Mouse (Mus musculus): ENCODE data around the gene Capn9. TPM values are rescaled to one million over a fixed set of nuclear protein-coding genes. Genes with fewer than 3 reads are reported as not detected.

The Capn9 gene
- total RNA-seq (2014; fragmentation: Nextera tagmentation) (not detected in 2 replicates), total RNA-seq (2017) (not detected in 2 replicates)

DNA sequence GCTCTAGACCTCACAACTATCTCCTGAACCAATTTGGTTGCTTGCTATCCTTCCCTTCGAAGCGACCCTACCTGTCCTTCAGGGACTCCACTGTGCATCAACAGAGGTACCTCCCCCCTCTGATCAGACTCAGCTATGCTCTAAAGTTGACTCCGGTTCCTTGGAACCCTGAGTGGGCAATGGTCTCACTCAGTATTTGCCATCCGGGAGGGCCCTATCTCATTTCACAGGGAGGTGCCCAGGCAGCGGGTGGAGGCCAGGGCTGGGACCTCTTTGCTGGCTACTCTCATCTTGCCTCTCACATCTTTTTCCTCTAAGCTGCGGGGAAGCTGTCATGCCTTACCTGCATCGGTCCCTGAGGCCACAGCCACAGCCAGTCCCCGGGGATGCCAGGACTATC lies at the start of gene Capn9:
Gene Capn9 (plus strand): TSS at position 301 of the 400 bp plus-strand sequence.
- ATAC-seq (replicated peaks; ENCODE audit: low FRiP score, low TSS enrichment, poor library complexity, severe bottlenecking) = no peak

DNA sequence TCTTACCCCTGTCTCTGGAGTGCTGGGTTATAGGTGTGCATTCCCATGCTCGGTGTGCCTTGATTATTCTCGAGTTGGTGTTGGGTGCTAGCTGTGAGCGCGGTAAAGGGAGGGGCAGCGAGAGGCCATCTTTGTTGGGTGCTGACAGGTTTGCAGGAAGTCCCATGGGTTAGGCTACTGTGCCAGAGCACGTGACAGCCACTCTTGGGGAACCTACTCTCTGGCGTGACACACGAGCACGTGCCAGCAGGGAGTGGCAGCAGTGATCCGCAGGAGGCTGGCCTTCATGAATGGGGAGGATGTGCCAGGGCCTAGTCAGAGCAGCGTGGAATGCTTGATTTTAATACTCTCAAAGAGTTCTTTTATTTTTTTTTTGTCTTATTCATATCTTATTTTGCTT lies 49.6 kb upstream of the Capn9 start:
- no peak for ATAC-seq (replicated peaks; ENCODE audit: low FRiP score, low TSS enrichment, poor library complexity, severe bottlenecking)

DNA sequence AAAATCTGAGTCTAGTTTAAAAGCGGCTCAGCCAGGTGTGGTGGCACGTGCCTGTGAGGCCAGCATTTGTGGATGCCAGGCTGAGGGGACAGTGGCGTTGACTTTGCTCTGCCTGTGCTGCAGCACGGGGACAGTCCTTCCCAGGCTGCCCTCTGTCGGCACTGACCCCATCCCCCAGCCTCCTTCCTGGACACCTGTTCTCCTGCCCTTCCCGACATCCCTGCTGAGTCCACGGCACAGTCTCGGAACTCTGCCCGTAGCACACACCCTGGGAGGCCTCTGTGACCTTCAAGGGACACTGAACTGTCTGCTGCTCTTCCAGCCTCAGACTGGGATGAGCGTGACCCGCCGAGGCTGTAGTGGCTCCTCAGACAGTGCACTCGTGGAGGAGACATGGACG lies 45.8 kb upstream of the Capn9 start:
- no peak for ATAC-seq (replicated peaks; ENCODE audit: low FRiP score, low TSS enrichment, poor library complexity, severe bottlenecking)

DNA sequence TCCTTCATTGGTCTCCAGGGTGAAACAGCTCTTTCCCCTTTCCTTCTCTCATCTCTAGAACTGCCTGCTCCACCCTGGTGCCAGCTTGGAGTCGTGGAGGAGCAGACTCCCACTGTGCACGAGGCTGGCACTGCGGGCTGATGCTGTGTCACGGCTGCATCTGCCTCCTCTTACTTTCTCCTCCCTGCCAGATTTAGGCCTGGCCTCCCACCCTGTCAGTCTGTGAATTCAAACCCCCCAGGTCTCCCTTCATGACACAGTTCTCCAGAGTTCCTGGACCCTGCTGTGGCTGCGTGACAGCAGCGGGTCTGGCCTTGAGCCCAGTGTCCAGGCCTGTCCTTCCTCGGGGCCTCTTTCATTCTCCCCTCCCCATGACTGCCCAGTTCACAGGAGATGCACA lies 45.4 kb upstream of the Capn9 start:
- ATAC-seq (replicated peaks; ENCODE audit: low FRiP score, low TSS enrichment, poor library complexity, severe bottlenecking) = no peak

DNA sequence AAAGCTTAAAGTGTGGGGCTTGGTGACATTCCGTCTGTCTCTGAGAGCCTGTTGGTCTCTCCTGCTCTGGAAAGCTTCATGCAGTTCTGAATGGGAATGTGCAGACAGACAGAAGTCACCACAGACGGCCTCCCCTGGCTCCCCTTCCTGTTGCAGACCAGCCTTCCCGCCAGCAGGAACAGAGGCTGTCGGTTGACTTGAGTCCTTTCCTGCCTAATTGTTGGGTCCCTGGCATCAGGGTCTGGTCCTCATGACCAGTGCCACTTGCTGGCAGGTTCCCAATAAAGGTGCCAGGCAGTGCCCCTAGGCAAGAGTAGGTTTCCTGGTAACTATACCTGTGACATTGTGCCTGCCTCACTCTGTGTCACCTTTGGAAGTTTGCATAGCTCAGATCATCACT lies 44.9 kb upstream of the Capn9 start:
- ATAC-seq (replicated peaks; ENCODE audit: low FRiP score, low TSS enrichment, poor library complexity, severe bottlenecking) = no peak

DNA sequence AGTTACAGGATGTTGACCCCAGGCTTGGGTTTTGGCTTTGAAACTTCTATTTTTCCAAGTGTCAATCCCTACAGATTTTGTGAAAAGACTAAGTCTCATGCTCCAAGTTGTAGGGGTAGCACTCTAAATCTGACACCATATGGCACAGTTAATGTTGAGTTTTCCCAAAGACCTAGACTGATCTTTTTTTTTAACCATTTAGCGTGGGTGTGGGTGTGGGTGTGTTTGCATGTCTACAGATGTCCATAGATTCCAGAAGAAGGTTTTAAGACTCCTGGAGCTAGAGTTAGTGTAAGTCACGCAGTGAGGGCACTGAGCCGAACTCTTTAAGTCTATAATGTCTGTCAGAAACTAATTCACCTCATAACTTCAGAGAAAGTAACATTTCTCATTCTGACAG lies 43.3 kb upstream of the Capn9 start:
- no peak for ATAC-seq (replicated peaks; ENCODE audit: low FRiP score, low TSS enrichment, poor library complexity, severe bottlenecking)

DNA sequence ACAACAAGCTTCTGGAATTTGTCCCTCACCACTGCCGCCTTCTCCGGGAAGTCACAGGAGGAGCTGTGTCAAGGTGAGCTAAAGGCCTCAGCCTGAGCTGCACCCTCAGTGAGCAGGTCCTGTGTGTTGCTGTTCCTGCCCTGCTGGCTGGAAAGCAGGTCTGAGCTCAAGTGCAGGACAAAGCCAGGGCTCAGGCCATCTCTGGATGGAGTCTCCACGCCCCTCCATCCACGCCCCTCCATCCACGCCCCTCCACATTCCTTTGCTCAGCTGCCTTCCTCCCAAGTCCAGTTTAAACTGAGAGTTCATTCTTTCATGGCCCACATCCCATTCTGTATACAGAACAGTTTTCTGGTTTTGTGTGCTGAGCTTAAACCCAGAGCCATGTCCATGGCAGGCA lies 40.5 kb upstream of the Capn9 start:
- ATAC-seq (replicated peaks; ENCODE audit: low FRiP score, low TSS enrichment, poor library complexity, severe bottlenecking) = no peak

DNA sequence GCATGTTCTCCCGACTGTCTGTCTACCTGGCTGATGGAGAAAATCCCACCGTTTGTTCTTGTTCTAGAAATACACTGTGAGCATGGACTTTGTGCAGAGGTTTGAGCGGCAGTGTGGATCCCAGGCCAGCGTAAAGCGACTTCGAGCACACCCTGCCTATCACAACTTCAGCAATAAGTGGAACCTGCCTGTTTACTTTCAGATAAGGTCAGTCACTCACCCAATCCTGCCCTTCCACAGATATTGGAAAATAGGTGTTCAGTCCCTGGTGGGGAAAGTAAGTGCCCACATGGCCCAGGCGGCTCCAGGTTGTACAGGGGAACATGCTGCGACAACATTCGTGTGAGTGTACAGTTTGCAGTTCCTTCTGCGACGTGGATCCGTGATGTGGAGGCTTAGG lies 35.0 kb upstream of the Capn9 start:
- ATAC-seq (replicated peaks; ENCODE audit: low FRiP score, low TSS enrichment, poor library complexity, severe bottlenecking) = no peak

DNA sequence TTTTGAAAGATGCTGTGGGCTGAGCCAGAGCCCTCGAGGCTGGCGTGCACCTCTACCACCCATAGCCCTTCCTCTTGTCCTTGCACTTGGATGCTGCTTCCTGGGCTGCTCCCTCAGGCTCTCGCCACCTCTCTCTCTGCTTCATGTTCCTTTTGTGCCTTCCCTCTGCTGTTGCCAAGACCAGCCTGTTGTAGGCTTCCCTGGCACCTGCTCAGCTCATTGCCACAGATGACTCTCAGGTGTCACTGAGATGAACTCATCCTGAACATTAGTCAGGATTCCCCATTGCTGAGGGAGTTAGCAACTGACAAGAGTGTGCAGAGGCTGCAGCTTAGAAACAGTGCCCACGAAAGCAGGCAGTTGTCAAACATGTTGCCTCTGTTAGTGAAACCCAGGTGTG lies 33.9 kb upstream of the Capn9 start:
- no peak for ATAC-seq (replicated peaks; ENCODE audit: low FRiP score, low TSS enrichment, poor library complexity, severe bottlenecking)

DNA sequence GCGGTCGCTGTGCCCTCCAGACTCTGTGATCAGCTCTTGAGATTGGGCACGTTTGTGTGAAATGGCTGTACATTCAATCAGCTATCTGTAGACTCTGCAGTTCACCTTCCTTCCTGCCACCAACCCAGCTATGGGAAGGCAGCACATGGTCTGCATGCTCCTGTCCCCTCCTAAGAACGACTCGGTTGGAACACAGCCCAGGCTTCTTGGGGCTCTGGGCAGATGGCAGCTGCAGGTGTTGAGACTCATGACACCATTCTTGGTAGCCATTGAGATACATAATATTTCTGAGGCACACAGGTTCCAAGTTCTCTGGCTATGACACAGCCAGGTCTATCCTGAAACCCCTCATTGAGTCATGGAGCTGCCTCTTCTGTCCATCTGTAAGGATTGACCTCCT lies 32.6 kb upstream of the Capn9 start:
- ATAC-seq (replicated peaks; ENCODE audit: low FRiP score, low TSS enrichment, poor library complexity, severe bottlenecking) = no peak

DNA sequence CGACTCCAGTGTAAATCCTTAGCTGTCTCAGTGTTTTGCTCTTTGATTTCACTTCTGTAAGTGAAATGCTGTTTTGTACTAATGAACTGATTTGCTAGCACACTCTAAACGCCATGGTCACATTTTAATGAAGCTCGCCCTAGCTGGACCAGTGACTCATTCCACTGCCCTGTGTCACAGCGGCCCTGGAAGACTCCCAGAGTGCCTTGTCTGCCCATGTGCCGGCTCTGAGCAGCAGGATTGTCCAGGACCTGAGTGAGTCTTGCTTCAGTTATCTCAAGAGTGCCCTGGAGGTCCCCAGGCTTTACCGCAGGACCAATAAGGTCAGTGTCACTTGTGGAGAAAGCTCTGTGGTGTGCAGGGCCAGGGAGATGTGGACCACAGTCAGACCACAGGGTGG lies 29.5 kb upstream of the Capn9 start:
- ATAC-seq (replicated peaks; ENCODE audit: low FRiP score, low TSS enrichment, poor library complexity, severe bottlenecking) = no peak

DNA sequence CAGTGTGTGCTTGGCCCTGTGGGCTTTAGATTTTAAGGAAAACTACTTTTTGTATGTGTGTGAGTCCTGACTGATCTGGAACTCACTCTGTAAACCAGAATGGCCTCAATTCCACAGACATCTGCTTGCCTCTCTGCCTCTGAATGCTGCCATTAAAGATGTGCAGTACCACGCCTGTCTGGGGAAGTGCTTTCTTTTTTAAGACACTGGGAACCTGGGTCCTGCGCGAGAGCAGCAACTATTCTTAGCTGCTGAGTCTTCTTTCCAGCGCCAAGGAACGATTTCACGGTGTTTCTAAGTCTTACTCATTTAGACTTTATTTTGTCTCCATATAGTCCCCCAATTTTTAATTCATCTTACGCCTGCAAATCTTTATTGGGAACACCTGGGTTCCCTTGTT lies 29.1 kb upstream of the Capn9 start:
- ATAC-seq (replicated peaks; ENCODE audit: low FRiP score, low TSS enrichment, poor library complexity, severe bottlenecking) = no peak

DNA sequence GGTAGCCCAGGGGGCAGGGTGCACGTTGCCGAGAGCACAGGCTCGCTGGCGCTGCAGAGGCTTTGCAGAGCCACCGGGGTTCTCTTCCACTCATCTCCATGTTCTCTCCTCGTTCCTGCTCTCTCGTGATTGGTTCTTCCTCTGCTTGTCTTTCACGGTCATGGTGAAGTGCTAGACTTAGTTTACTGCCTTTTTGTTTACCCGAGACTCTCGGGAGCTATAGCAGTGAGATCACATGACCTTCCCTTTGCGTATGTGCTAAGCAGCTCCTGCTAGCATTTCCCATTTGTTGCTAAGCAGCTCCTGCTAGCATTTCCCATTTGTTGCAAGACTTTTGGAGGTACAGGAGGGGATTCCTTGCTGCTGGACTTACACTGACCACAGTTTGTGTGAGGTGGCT lies 28.6 kb upstream of the Capn9 start:
- no peak for ATAC-seq (replicated peaks; ENCODE audit: low FRiP score, low TSS enrichment, poor library complexity, severe bottlenecking)

DNA sequence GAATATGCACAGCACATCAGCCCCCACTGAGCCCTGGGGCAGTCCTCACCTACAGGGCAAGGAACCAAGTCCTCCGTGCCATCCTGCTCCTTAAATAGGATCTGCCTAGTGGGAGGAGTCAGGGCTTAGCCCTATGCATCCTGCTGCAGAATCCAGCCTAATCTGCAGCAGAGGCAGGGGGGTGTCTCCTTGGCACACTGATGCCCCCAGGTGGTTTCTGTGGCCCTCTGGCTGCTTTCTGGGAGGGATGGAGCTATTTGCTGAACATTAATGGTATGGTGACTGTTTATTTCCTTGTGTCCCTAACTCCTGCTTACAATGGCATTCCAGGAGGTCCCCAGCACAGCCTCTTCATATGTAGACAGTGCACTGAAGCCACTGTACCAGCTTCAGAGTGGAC lies 27.7 kb upstream of the Capn9 start:
- ATAC-seq (replicated peaks; ENCODE audit: low FRiP score, low TSS enrichment, poor library complexity, severe bottlenecking) = no peak

DNA sequence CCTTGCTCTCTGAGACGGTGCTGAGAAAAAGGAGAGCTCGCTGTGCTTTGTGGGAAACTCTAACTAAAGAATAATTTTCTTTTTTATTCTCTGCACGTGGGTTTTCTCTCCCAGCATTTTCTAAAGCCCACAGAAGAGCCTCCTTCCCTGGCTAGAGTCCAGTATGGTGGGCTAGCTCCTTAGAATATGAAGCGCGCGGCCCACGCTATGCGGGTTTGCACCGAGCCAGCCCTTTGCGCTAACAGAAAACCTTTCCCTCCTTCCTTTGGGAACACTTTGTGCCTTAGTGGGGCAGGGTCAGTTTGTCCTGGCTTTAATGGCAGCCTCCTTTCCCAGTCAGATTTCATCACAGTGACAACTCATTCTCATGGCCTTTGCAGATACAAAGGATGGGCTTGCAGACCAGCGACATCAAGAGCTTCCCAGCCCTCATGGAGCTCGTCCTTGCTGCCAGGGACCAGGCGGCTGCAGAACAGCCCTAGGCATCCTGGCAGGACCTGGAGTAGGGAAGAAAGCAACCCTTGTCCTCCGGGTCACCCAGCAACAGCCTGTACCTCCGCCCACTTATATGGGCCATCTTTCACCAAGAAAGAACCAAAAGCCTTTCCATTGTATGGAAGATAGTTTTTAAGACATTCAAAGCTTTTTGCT lies 24.8 kb upstream of the Capn9 start:
- ATAC-seq (replicated peaks; ENCODE audit: low FRiP score, low TSS enrichment, poor library complexity, severe bottlenecking) = no peak

DNA sequence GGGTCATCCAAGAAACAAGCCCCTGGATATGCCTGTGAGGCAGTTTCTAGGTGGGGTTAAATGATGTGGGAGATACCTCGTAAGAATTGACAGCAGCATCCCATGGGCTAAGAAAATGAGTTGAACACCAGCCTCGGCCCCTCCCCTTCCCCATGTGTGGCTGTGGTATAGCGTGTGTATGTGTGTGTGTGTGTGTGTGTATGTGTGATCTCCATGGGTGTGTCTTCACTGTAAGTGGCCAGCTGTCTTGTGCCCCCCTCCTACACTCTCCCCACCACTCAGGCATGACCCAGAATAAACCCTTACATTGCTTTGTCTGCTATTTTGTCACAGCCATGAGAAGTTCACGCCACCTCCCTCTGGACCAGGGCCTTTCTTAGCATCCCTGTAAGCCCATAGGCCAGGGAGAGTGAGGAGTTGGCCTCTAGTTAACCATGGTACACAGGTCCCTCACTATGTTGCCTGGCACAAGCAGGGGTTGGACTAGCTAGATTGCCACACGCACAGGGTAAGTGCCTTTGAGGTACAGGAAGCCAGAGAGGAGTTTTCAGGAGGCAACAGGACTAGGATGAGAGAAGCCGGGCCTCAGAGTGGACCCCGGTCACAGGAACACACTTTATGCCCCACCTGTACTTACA lies 20.7 kb upstream of the Capn9 start:
- no peak for ATAC-seq (replicated peaks; ENCODE audit: low FRiP score, low TSS enrichment, poor library complexity, severe bottlenecking)

DNA sequence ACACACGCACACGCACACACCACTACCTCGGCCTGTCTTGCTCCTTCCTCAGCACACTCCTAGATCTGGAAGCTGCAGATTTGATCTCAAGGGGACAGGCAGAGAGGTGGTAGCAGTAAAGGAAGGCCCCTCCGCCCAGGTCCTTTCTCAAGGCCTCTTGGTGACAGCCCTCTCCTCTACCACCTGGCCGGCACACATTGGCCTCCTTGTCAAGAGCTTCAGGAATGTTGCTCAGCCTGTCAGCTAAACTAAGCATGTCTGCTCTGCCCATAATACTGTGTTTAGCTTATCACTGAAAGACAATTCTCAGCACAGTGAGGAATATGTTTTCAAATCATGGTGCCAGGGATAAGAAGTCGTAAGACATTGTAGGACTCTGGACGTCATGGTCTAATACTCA lies 19.7 kb upstream of the Capn9 start:
- ATAC-seq (replicated peaks; ENCODE audit: low FRiP score, low TSS enrichment, poor library complexity, severe bottlenecking) = no peak

DNA sequence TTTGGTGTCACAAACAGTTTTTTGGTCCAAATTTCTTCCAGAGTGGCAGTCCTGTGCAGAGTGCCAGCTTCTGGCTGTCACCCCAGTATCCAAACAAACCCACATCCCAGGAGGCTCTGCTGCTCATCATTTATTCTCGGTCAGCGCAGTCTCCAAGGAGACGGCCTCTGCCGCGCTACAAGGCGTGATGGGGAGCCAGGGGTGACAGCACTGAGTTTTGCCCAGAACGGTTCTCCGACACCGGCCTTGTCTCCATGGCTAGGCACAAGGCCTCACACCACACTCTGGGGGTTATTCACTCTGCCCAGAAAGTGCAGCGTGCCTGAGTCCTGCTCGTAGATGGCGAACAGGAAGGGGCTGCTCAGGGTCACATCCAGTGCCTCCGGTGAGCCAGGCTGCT lies 19.3 kb upstream of the Capn9 start:
- ATAC-seq (replicated peaks; ENCODE audit: low FRiP score, low TSS enrichment, poor library complexity, severe bottlenecking) = no peak

DNA sequence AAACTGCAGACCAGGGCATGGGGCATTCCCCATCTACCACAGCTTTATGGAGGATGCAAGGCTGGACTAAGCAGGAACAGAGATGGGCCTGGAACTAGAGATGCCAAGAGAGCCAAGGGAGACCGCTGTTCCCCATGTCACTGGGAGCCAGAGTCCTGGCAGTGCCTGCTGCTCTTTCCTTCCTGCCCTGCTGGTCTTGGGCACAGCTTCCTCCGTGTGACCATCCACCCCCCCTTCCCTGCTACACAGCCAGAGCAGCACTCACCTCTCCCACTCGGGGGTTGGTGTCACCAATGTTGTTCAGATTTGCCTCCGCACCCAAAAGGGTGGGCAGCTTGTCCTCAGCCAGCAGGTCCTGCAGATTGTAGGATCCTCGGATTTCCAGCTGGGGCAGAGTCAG lies 18.4 kb upstream of the Capn9 start:
- ATAC-seq (replicated peaks; ENCODE audit: low FRiP score, low TSS enrichment, poor library complexity, severe bottlenecking) = no peak

DNA sequence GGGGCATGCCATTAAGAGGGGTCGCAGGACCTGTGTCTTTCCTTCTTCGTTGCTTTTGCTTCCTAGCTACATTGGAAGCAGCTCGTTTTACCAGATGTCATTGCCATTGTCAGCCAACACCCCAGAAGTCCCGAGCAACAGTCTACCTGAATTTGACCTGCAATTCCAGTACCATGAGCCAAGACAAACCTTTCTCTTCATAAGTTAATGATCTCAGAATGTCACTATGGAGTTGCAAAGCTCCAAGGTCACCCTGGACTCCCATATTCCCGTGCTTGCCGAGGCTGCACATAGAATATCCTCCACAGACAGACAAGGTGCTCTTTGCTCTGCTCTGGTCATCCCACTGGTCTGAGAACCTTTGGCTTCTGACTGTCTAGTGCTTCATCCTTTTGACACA lies 8.8 kb upstream of the Capn9 start:
- ATAC-seq (replicated peaks; ENCODE audit: low FRiP score, low TSS enrichment, poor library complexity, severe bottlenecking) = no peak

DNA sequence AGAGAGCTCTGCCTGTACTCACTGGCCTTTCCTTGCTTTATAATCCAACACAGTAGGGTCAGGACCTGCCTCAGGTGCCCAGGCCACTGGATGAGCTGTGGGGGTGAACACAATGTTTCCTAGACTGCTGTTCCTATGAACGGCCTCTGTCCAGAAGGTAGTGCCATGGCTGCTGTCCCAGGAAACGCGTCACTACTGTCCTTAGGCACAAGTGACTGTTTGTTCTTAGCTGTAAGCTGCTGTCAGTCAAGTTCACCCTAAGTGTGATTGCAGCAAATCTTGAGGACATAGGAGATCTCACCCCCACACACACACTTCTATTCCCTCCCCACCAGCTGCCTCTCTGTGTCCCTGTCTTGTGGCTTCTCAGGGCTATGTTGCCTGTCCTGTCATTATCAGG lies 8.3 kb upstream of the Capn9 start:
- no peak for ATAC-seq (replicated peaks; ENCODE audit: low FRiP score, low TSS enrichment, poor library complexity, severe bottlenecking)

DNA sequence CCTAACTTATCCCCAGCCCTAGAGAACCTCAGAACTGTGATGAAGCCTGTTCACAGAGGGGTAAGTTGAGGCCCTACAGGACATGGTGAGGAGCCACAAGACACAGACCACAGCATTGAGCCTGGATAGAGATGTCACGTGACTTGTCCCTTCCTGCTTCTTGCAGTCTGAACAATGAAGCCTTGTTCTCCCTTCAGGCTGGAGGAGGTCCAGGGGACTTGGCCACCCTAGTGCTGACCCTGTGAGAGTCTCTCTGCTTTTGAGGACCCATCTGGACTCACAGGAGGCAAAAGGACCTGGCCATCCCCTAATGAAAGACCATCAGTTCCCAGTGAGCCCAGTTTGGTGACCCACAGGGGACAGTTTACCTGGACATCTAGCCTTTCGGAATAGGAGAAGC lies 6.8 kb upstream of the Capn9 start:
- no peak for ATAC-seq (replicated peaks; ENCODE audit: low FRiP score, low TSS enrichment, poor library complexity, severe bottlenecking)

Measured in megakaryocyte-erythroid progenitor cell, adult 5-6 weeks (primary cell).